Mouse (Mus musculus) heart, embryonic 11.5 days (tissue): ENCODE results near the gene Slc12a8. TPM values are rescaled to one million over a fixed set of nuclear protein-coding genes. Genes with fewer than 3 reads are reported as not detected.

Source experiments
- ATAC-seq: fragments of 200-750 bp; cut with Nextera tagmentation; replicated peaks from 2 replicates; pipeline ENCODE4 v1.8.0; 2017; ENCODE audit warnings: moderate library complexity; ENCODE audit not compliant: insufficient number of reproducible peaks, low FRiP score, low TSS enrichment
- H3K27ac ChIP-seq: fragments of 300-500 bp; sonication (generic); 2 replicates; pipeline ENCODE4 v1.5.1; 2014; ENCODE audit warnings: mild to moderate bottlenecking, low read depth, low read length
- H3K27me3 ChIP-seq: fragments of 300-500 bp; sonication (generic); 2 replicates; pipeline ENCODE4 v1.6.1; 2014; ENCODE audit warnings: mild to moderate bottlenecking, low read length, mixed read lengths; ENCODE audit not compliant: control insufficient read depth, insufficient read depth
- H3K36me3 ChIP-seq: fragments of 300-500 bp; sonication (generic); 2 replicates; pipeline ENCODE4 v1.6.1; 2014; ENCODE audit warnings: mild to moderate bottlenecking, low read length, moderate library complexity, mixed read lengths; ENCODE audit not compliant: control insufficient read depth, insufficient read depth
- H3K4me1 ChIP-seq: fragments of 300-500 bp; sonication (generic); 2 replicates; pipeline ENCODE4 v1.6.1; 2014; ENCODE audit warnings: low read length; ENCODE audit not compliant: control insufficient read depth, insufficient read depth
- H3K4me2 ChIP-seq: fragments of 300-500 bp; sonication (generic); 2 replicates; pipeline ENCODE4 v1.6.1; 2014; ENCODE audit warnings: mild to moderate bottlenecking, moderate library complexity
- H3K4me3 ChIP-seq: fragments of 300-500 bp; sonication (generic); 2 replicates; pipeline ENCODE4 v1.5.1; 2014; ENCODE audit warnings: low read depth, low read length
- H3K9ac ChIP-seq: fragments of 300-500 bp; sonication (generic); 2 replicates; pipeline ENCODE4 v1.6.1; 2014; ENCODE audit warnings: mild to moderate bottlenecking, low read depth, low read length, moderate library complexity
- H3K9me3 ChIP-seq: fragments of 300-500 bp; sonication (generic); replicated peaks from 2 replicates; pipeline ENCODE4 v1.6.1; 2016; ENCODE audit warnings: low read length; ENCODE audit not compliant: control insufficient read depth
- WGBS: fragments of 180-500 bp; shearing (Covaris S2); extraction: QIAGEN DNeasy Blood & Tissue Kit; methylation state at CpG from one replicate; pipeline ENCODE4 v1.1.7; 2014; ENCODE audit not compliant: insufficient replicate concordance; 5-methylcytosine and 5-hydroxymethylcytosine counted together
- polyA plus RNA-seq: library from polyadenylated mRNA; unstranded; fragments of >200 nt; fragmentation: Nextera tagmentation; extraction: Ambion mirVana; gene quantifications from 2 replicates; pipeline ENCODE4 v1.2.1, GENCODE M21; 2014

The Slc12a8 gene
- polyA plus RNA-seq, 1 experiment from 2014 or later: 2.0 TPM

DNA sequence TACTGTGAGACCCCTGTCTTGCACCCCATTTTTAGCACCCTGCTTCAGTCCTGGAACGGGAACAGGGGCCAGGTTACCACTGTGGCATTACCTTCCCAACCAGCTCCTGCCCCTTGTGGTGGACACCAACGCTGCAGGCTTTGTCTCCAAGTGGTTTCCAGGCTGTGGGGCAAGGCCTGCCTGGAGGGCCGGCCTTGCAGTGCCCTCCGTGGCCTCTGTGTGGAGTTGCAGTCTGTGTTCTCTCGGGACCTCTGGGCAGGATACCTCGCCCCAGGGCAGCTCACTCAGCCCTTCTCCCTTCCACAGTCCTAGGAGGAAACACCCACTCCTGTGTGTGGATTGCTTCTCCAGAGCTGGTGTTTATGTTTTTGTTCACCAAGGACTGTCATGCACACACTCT is 43.2 kb downstream of the Slc12a8 start:
- Histone ChIP-seq H3K36me3 (no peaks in the 10 kb centered on the region), H3K27me3 (no peaks in the 10 kb centered on the region), H3K4me3 (no peak overlapping the region), H3K9ac (no peak overlapping the region), H3K27ac (no peak overlapping the region), H3K9me3 (no peaks in the 10 kb centered on the region), H3K4me2 (peak overlapping the region; percentile 37), H3K4me1 (peaks cover 17% of the 10 kb centered on the region)
- ATAC-seq: peak; percentile 77; the same call in 1 of the 2 replicates
- 3% methylated on average over 6 of the region's 6 CpGs for WGBS

DNA sequence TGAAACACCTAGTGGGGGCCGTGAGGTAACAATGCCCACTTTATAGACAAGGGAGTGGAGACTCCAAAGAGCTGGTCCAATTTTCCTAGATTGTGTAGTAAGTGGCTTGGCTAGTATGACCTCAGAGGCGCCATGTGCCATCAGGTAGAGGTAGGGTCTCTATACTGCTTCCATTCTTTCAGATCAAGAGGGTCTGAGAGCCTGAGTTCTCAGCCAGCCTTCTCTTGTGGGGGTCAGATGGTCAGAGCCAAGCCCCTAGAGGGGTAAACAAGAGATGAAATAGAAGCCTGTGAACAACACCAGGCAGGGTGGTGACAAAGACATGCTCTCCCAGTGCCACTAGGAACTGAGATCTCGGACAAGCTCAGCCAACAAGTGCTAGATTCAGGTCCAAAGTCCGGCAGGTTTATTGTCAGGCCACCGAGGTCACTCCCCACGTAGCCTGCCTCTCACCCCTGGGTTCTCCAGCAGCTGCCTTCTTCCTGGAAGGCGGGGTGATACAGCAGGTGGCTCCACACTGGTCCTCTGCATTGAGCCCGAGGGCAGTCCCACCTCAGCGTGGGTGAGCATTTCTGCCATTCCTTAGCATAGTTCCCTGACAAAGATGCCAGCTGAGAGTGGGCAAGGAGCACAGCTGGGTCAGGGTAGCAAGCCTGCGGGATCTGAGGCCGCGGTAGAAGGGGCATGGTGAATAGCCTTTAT is 44.3 kb downstream of the Slc12a8 start:
- no peaks in the 10 kb centered on the region for H3K9me3 ChIP-seq
- WGBS: 78% methylated on average over 12 of the region's 12 CpGs
- no peaks in the 10 kb centered on the region for H3K27me3 ChIP-seq
- ATAC-seq: no peak
- H3K4me2 ChIP-seq: no peak overlapping the region
- H3K9ac ChIP-seq: no peak overlapping the region
- H3K36me3 ChIP-seq: no peaks in the 10 kb centered on the region
- H3K27ac ChIP-seq: no peak overlapping the region
- H3K4me1 ChIP-seq: peaks cover 17% of the 10 kb centered on the region
- no peak overlapping the region for H3K4me3 ChIP-seq

DNA sequence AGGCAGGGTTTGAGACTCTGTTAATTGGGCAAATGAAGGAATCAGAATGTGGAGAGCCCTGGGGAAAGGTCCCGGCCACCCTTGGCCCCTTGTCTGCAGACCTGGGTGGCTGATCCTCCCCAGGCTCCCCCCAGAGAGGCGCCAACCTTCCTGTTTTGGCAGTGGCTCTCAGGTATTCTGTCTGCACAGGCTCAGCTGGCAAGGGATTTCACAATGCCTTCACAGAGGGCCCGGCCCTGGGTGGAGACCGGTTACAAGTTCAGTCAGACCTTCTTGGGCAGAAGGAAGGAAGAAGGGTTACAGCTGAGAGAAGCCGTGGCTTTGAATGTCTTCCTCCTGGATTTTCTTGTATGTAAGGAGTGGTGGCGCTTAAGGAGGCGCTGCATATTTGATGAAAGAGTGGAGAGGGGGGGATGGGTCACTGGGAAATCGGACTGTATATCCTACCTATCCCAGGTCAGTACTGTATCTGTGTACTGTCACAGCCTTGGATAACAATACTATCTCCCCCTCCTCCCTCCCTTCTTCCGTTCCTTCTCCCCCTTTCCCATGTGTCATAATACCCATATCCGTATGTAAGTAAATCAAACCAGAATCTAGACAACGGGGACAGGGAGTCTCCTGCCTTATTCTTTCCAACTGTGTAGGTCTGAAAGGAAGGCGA is 45.9 kb downstream of the Slc12a8 start:
- 58% methylated on average over 12 of the region's 12 CpGs for WGBS
- H3K27ac ChIP-seq: peak overlapping the region; percentile 42
- ATAC-seq: no peak; the same call in 1 of the 2 replicates

DNA sequence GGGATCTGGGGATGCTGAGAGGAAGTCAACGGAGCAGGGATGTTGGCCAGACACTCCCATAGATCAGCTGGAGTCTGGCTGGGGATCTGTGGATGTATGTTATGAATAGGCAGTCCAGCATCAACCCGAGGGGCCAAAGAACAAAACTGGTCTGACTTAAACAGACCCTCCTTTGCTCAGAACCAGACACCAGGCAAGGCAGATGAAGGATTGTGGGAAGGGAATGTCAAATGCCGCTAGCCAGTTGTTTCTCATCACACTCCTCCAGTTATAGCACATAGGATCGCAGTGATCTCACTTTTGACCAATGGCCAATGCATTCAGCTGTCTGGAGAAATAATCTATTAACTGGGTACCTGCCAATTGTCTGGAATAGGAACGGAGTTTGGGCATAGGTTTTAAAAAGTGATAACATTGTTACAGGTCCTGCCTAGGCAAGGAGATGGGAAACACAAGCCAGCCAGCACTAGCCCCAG is 46.4 kb downstream of the Slc12a8 start:
- WGBS: 54% methylated on average over 5 of the region's 5 CpGs
- H3K9ac ChIP-seq: no peak overlapping the region

More for the DNA sequence above, 45.9 kb downstream of the Slc12a8 start:
- Histone ChIP-seq H3K27me3 (no peaks in the 10 kb centered on the region), H3K9ac (no peak overlapping the region), H3K36me3 (no peaks in the 10 kb centered on the region), H3K9me3 (no peaks in the 10 kb centered on the region), H3K4me2 (no peak overlapping the region), H3K4me1 (peaks cover 20% of the 10 kb centered on the region), H3K4me3 (no peak overlapping the region)

DNA sequence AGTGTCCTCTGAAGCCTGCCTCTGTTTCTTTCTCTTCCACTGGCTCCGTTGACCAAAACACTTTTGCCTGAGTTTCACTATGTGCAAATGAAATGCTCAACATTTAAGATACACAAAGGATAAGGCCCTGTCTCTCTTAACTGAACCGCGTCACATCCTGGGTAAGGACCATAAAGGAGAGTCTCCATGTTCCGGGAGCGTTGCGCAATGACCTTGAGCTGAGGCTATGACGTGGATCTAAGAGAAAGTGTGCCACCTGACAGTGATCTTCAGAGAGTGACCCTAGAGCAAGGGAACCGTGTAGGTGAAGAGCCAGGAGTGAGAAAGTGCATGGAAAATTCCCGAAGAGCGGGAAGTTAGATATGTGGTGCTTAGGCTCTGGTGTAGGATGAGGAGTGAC is 49.3 kb downstream of the Slc12a8 start:
- 73% methylated on average over 10 of the region's 10 CpGs for WGBS
- Histone ChIP-seq H3K4me1 (peaks cover 15% of the 10 kb centered on the region; the same call in 1 of the 2 replicates), H3K9me3 (no peaks in the 10 kb centered on the region), H3K9ac (no peak overlapping the region), H3K36me3 (no peaks in the 10 kb centered on the region), H3K4me3 (no peak overlapping the region), H3K27ac (no peak overlapping the region), H3K4me2 (no peak overlapping the region), H3K27me3 (no peaks in the 10 kb centered on the region)
- no peak for ATAC-seq

More for the DNA sequence above, 46.4 kb downstream of the Slc12a8 start:
- Histone ChIP-seq H3K4me2 (no peak overlapping the region), H3K36me3 (no peaks in the 10 kb centered on the region), H3K27ac (peak overlapping the region; percentile 42), H3K27me3 (no peaks in the 10 kb centered on the region), H3K4me1 (peaks cover 20% of the 10 kb centered on the region), H3K9me3 (no peaks in the 10 kb centered on the region), H3K4me3 (no peak overlapping the region)
- ATAC-seq: no peak

DNA sequence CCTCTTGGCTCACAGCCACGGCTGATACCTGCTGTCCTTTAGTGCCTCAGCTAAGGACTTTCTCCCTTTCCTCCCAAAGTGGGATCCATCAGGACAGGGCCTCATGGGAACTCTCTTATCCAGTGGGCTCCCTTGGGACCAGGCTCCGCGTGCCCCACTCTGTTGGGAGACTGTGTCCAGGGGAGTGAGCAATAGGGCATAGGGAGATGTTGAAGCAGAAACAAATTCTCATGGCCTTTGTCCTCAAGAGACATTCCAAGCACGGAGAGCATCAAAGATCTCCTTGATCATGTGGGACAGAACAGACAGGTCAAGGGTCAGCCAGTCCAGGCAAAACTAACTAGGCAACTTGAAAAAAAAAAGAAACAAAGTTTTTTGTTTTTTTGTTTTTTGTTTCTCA is 50.6 kb downstream of the Slc12a8 start:
- ATAC-seq: no peak
- H3K4me1 ChIP-seq: peaks cover 11% of the 10 kb centered on the region; the same call in 1 of the 2 replicates

DNA sequence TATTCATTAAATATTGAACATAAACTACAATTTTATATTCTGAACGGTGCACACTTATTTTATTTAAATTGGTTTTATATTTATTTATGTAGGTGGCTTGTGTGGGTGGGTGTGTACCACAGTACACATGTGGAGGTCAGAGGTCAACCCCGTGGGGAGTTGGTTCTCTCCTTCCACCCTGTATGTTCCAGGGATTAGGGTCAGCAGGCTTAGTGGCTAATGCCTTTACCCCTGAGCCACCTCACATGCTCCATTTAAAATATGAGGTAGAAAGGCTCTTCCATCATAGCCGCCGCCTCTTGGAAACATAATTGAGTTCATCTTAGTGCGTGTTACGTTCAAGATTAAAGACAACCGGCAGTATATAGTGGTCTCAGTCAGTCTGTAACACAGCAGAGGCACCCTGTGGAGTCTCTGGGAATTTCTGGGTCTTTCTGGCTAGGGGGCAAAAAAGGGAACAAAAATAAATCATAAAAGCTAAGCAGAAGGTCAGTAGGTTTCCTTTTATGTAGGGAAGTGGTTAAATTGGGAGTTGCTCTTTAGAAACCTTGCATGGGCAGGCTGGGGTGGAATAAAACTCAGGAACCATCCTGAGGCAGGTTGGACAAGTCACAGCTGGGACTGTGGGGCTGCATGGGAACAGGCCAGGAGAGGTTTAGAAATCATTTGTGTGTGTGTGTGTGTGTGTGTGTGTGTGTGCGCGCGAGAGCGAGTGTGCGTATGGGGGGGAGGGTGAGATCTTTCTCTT is 51.3 kb downstream of the Slc12a8 start:
- no peak overlapping the region for H3K27ac ChIP-seq
- no peaks in the 10 kb centered on the region for H3K9me3 ChIP-seq
- no peak overlapping the region for H3K9ac ChIP-seq
- H3K36me3 ChIP-seq: no peaks in the 10 kb centered on the region
- 88% methylated on average over 12 of the region's 12 CpGs for WGBS
- H3K4me2 ChIP-seq: no peak overlapping the region
- H3K27me3 ChIP-seq: no peaks in the 10 kb centered on the region
- no peak overlapping the region for H3K4me3 ChIP-seq
- ATAC-seq: no peak
- peaks cover 7% of the 10 kb centered on the region for H3K4me1 ChIP-seq

More for the DNA sequence above, 50.6 kb downstream of the Slc12a8 start:
- no peak overlapping the region for H3K4me2 ChIP-seq
- H3K4me3 ChIP-seq: no peak overlapping the region
- H3K27ac ChIP-seq: no peak overlapping the region
- WGBS: 71% methylated on average over 4 of the region's 4 CpGs
- no peaks in the 10 kb centered on the region for H3K9me3 ChIP-seq
- H3K27me3 ChIP-seq: no peaks in the 10 kb centered on the region
- H3K9ac ChIP-seq: no peak overlapping the region
- H3K36me3 ChIP-seq: no peaks in the 10 kb centered on the region

DNA sequence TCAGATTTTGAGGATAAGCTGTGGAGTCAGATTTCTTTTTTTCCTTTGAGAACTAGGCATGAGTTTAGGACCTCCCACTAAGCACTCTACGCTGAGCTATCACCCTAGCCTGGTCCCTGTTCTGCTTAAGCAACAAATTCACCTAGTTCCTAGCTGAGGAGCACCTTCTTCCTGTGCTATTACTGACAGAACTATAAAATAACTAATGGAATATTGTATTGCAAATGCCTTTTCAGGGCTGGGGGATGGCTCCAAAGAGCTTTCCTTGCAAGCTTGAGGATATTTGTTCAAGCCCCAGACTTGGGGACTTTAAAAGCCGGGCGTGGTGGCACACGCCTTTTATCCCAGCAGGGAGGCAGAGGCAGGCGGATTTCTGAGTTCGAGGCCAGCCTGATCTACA is 55.5 kb downstream of the Slc12a8 start:
- ATAC-seq: no peak
- WGBS: 70% methylated on average over 6 of the region's 6 CpGs

More for the DNA sequence above, 55.5 kb downstream of the Slc12a8 start:
- Histone ChIP-seq H3K9me3 (no peaks in the 10 kb centered on the region), H3K4me2 (no peak overlapping the region), H3K27me3 (no peaks in the 10 kb centered on the region), H3K4me3 (no peak overlapping the region), H3K4me1 (peaks cover 18% of the 10 kb centered on the region), H3K36me3 (no peaks in the 10 kb centered on the region), H3K27ac (no peak overlapping the region), H3K9ac (no peak overlapping the region)
